Mouse (Mus musculus) megakaryocyte, embryonic 14.5 days (primary cell): Measurements from ENCODE around the gene Gcnt1. TPM values are rescaled to one million over a fixed set of nuclear protein-coding genes. Genes with fewer than 3 reads are reported as not detected.
A peak's percentile ranks its signal among the peaks of the same experiment; 100 is the strongest.

Source experiments
- H3K27me3 ChIP-seq: replicated peaks from 2 replicates; pipeline ENCODE3; 2012; ENCODE audit warnings: inconsistent platforms
- H3K36me3 ChIP-seq: replicated peaks from 2 replicates; pipeline ENCODE3; 2012; ENCODE audit warnings: low read length, inconsistent platforms, mixed read lengths
- H3K4me1 ChIP-seq: 2 replicates; pipeline ENCODE4 v1.6.1; 2012; ENCODE audit warnings: inconsistent platforms
- H3K4me3 ChIP-seq: replicated peaks from 2 replicates; pipeline ENCODE3; 2012; ENCODE audit warnings: moderate library complexity, mild to moderate bottlenecking, inconsistent platforms
- H3K9me3 ChIP-seq: 2 replicates; pipeline ENCODE4 v1.6.1; 2012; ENCODE audit warnings: inconsistent platforms
- FLI1 ChIP-seq: IDR thresholded peaks from 2 replicates; pipeline ENCODE4 v1.6.1; 2012; ENCODE audit warnings: low read length, inconsistent platforms, mixed read lengths
- GATA1 ChIP-seq: IDR thresholded peaks from 3 replicates; pipeline ENCODE4 v1.6.1; 2012; ENCODE audit warnings: mixed read lengths, low read length, inconsistent platforms, borderline replicate concordance
- polyA plus RNA-seq: library from polyadenylated mRNA; stranded (reverse); fragments of >175 nt; gene quantifications from 2 replicates; pipeline ENCODE4 v1.2.3, GENCODE M21; 2012; ENCODE audit warnings: low replicate concordance; ENCODE audit not compliant: insufficient read depth

Gene Gcnt1
- polyA plus RNA-seq, 1 experiment: 0.73 TPM

GRCm38 (mm10) chr19:17369581-17369980 is 3.1 kb downstream of the Gcnt1 start:
- no peak overlapping the region for H3K4me3 ChIP-seq
- H3K4me1 ChIP-seq: peaks cover 60% of the 10 kb centered on the region
- no peaks in the 10 kb centered on the region for H3K9me3 ChIP-seq
- TF ChIP-seq GATA1 (no peak), FLI1 (no peak)
- no peaks in the 10 kb centered on the region for H3K27me3 ChIP-seq
- H3K36me3 ChIP-seq: no peaks in the 10 kb centered on the region

- Histone ChIP-seq H3K4me1 (peaks cover 59% of the 10 kb centered on the region), H3K36me3 (no peaks in the 10 kb centered on the region), H3K27me3 (no peaks in the 10 kb centered on the region)
These were observed 4.1 kb downstream of the Gcnt1 start for GRCm38 (mm10) chr19:17368557-17368956.

GRCm38 (mm10) chr19:17366364-17367090 is 6.1 kb downstream of the Gcnt1 start:
- TF ChIP-seq FLI1 (no peak), GATA1 (no peak)

More at GRCm38 (mm10) chr19:17368557-17368956, 4.1 kb downstream of the Gcnt1 start:
- TF ChIP-seq GATA1: no peak
- TF ChIP-seq FLI1: no peak
- Histone ChIP-seq H3K9me3 (no peaks in the 10 kb centered on the region), H3K4me3 (no peak overlapping the region)

DNA sequence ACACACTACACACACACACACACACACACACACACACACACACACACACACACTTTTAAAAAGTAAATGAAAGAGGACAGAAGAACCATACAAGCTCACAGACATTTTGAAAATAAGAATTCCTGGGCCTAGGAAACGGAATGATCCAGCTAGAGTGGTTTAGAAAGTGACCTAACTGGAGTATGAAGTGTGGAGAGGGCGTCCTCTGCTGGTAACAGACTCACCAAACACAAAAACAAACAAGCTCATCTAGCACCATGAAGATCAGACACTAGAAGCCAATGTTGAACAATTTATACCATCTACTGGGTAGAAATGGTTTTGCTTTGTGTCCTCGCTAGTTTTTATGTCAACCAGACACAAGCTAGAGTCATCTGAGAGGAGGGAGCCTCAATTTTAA is 7.9 kb downstream of the Gcnt1 start:
- no peak for TF ChIP-seq FLI1
- TF ChIP-seq GATA1: no peak
- Histone ChIP-seq H3K4me1 (peaks cover 66% of the 10 kb centered on the region), H3K36me3 (no peaks in the 10 kb centered on the region), H3K9me3 (no peaks in the 10 kb centered on the region), H3K27me3 (no peaks in the 10 kb centered on the region), H3K4me3 (no peak overlapping the region)

More at GRCm38 (mm10) chr19:17366364-17367090, 6.1 kb downstream of the Gcnt1 start:
- Histone ChIP-seq H3K9me3 (no peaks in the 10 kb centered on the region), H3K36me3 (no peaks in the 10 kb centered on the region), H3K4me3 (no peak overlapping the region), H3K4me1 (peaks cover 57% of the 10 kb centered on the region), H3K27me3 (no peaks in the 10 kb centered on the region)

DNA sequence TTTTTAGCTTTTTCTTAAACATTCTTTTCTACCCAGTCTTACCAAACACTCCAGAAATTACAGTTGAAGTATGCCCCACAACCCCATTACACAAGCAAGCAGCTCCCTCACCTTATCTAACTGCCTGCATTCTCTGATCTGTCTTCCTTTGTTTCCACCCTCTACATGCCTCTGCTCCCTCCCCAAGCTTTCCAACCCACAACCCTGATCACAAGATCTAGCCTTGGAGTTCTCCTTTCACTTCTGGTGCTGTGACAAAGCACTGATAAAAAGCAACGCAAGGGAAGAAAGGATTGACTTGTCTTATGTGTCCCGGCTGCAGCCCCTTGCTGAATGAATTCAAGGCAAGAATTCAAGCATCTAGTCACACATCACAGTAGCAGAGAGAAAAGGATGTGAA is 11.5 kb downstream of the Gcnt1 start:
- Histone ChIP-seq H3K27me3 (no peaks in the 10 kb centered on the region), H3K36me3 (no peaks in the 10 kb centered on the region), H3K4me1 (peaks cover 79% of the 10 kb centered on the region), H3K9me3 (no peaks in the 10 kb centered on the region), H3K4me3 (peak overlapping the region; percentile 80)
- TF ChIP-seq FLI1 (no peak), GATA1 (no peak)

- Histone ChIP-seq H3K27me3 (no peaks in the 10 kb centered on the region), H3K4me3 (peak overlapping the region; percentile 80), H3K4me1 (peaks cover 68% of the 10 kb centered on the region), H3K36me3 (no peaks in the 10 kb centered on the region), H3K9me3 (no peaks in the 10 kb centered on the region)
- TF ChIP-seq GATA1 (no peak), FLI1 (no peak)
These were observed 13.2 kb downstream of the Gcnt1 start for GRCm38 (mm10) chr19:17359315-17359890.

DNA sequence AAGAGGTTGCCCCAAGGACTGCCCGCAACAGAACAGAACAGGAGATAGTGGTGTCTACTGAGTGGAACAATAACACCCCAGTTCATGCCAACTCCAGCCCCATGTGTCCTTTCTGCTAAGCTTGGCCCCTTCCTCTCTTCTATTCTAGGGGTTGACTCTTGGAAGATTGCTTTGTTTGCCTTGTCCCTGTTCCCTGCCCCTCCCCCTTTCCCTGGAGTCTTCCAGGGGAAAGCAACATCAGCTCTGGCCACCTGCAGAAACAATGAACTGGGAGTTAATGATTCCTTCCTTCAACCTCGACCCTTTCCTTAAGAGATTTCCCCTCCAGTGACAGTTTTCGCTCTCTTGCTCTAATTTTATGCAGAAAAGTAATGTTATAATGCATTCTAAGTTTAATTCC is 15.3 kb downstream of the Gcnt1 start:
- Histone ChIP-seq H3K27me3 (no peaks in the 10 kb centered on the region), H3K36me3 (peaks cover 14% of the 10 kb centered on the region), H3K4me1 (peaks cover 83% of the 10 kb centered on the region), H3K4me3 (no peak overlapping the region), H3K9me3 (no peaks in the 10 kb centered on the region)
- TF ChIP-seq FLI1 (no peak), GATA1 (no peak)

DNA sequence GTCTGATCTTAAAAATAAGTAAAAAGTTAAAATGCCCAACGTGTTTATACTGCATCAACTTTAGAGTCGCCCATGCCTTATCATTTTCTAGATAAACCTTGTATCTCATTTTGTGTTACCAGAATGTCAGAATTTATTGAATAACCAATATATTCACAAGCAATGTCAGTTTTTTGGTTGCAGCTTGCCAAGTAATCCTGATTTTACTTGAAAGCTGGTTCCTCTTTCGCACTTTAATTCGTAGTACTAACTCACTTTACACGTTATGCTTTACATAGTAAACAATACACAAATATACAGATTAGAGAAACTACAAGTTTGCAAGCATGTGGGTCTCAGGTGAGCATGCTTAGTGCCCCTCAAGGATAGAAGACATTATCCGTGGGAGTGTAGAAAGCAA is 15.7 kb downstream of the Gcnt1 start:
- peaks cover 83% of the 10 kb centered on the region for H3K4me1 ChIP-seq
- no peak for TF ChIP-seq FLI1
- no peak for TF ChIP-seq GATA1
- H3K4me3 ChIP-seq: peak overlapping the region; percentile 97
- peaks cover 17% of the 10 kb centered on the region for H3K36me3 ChIP-seq
- H3K27me3 ChIP-seq: no peaks in the 10 kb centered on the region
- H3K9me3 ChIP-seq: no peaks in the 10 kb centered on the region

DNA sequence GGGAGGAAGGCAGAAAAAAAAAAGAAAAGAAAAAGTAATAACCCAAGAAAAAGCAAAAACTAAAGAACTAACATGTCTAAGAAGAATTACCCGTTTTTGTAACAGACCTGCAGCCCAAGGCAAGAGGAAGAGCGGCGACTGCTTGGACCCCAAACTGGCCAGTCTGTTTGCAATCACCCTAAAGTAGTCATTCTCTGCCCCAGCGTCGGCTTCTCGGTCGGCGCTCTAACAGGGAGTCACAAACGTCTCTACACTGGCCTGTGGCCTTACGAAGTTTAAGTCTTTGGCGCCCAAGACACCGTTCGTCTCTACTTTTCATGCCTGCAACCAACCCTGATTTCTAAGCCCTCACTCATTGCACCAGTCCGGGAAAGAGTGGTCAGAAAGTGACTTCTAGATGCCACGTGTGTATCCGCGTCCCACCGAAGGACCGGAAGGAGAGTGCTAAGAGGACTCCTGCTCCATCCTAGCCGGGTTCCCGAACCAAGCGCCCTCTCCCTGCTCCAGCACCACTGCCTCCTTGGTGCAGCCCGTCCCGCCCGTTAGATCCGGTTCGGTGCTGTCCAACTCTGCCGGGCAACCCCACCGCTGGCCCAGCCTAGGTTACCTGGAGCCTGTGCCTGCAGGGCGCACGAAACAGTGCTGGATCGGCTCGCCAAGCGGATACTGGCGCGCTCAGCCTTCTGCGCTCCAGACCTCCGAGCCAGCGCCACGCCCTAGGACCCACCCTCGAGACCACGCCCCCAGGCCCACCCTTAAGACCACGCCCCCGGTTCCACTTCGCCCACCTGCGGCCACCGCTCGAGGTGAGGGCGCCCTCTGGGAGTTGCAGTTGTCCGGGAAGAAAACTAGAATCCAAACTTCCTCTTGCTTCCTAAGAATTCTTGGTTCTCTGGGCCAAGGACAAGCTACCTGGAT is 16.4 kb downstream of the Gcnt1 start:
- H3K27me3 ChIP-seq: no peaks in the 10 kb centered on the region
- peak overlapping the region; percentile 97 for H3K4me3 ChIP-seq
- peaks cover 24% of the 10 kb centered on the region for H3K36me3 ChIP-seq
- TF ChIP-seq FLI1 (no peak), GATA1 (no peak)
- no peaks in the 10 kb centered on the region for H3K9me3 ChIP-seq
- H3K4me1 ChIP-seq: peaks cover 85% of the 10 kb centered on the region
